Mouse (Mus musculus): ENCODE results near the gene Tst.

- TF ChIP-seq MYOG (IDR thresholded peaks at IDR 0.05; ENCODE audit: control insufficient read depth in 1 of 3, insufficient read depth in 1 of 3, insufficient read length in 2 of 3, low read depth in 2 of 3) (no peak), POLR2A (IDR thresholded peaks at IDR 0.05; ENCODE audit: insufficient read length, low read depth) (no peak), MAX (IDR thresholded peaks at IDR 0.05; ENCODE audit: low read depth) (no peak), E2F4 (IDR thresholded peaks at IDR 0.05; ENCODE audit: insufficient read depth) (no peak), REST (IDR thresholded peaks at IDR 0.05; ENCODE audit: insufficient read depth, insufficient read length) (no peak), CEBPB (IDR thresholded peaks at IDR 0.05; ENCODE audit: insufficient read depth, poor library complexity, severe bottlenecking) (no peak), POLR2AphosphoS2 (IDR thresholded peaks at IDR 0.05; ENCODE audit: insufficient read length, low read depth) (no peak), USF1 (IDR thresholded peaks at IDR 0.05; ENCODE audit: low read depth) (no peak), TCF12 (IDR thresholded peaks at IDR 0.05; ENCODE audit: insufficient read depth, poor library complexity, severe bottlenecking) (no peak), MYOD1 (IDR thresholded peaks at IDR 0.05; ENCODE audit: control insufficient read depth in 1 of 3, insufficient read length in 2 of 3, low read depth in 2 of 3) (no peak), TCF3 (IDR thresholded peaks at IDR 0.05; ENCODE audit: insufficient read length, low read depth) (no peak), SRF (IDR thresholded peaks at IDR 0.05; ENCODE audit: control insufficient read depth, insufficient read length, low read depth) (no peak)
Observed at GRCm38 (mm10) chr15:78378556-78378955, 27.2 kb downstream of the Tst start.
